In genomic region chr5:123744358-123744757, GRCm38 (mm10) we compare ENCODE assay signal across 22 mouse cellular contexts. TPM values are rescaled to one million over a fixed set of nuclear protein-coding genes. Genes with fewer than 3 reads are reported as not detected.
"Had no signal": no experiment of that assay in that cellular context is flagged by ENCODE, and none has a peak within 500 bp of the region (broad histone marks: within the 10 kb centered on the region; RNA-seq: fewer than 3 reads in every experiment).

No protein-coding gene starts in this region.

- DNase-seq: kidney, adult 2 months; kidney, postnatal 25 days; layer of hippocampus, adult 9-11 months; liver; liver, postnatal 0 days; lung, embryonic 14.5 days; lung, postnatal 14 days; retina, postnatal 1 day; right cerebral cortex, postnatal 25 days; thymus, adult 18-20 months; thymus, postnatal 36 days had no signal

- H3K27ac ChIP-seq: kidney, postnatal 0 days; layer of hippocampus, adult 2 months; limb, embryonic 10.5 days; limb, embryonic 13.5 days; liver, embryonic 14.5 days; midbrain, embryonic 10.5 days; midbrain, embryonic 13.5 days; neural tube, embryonic 13.5 days had no signal

- H3K9ac ChIP-seq: limb, embryonic 13.5 days; liver, embryonic 14.5 days; liver, postnatal 0 days; lung, embryonic 14.5 days; midbrain, embryonic 13.5 days; neural tube, embryonic 13.5 days had no signal

- H3K4me3 ChIP-seq: layer of hippocampus, adult 2 months; limb, embryonic 10.5 days; limb, embryonic 13.5 days; megakaryocyte, embryonic 14.5 days; midbrain, embryonic 10.5 days; midbrain, embryonic 13.5 days; myocyte; neural tube, embryonic 13.5 days had no signal

- H3K27me3 ChIP-seq: limb, embryonic 13.5 days; megakaryocyte, embryonic 14.5 days; midbrain, embryonic 13.5 days; neural tube, embryonic 13.5 days had no signal

RNA-seq across cellular contexts. Expression of gene Kntc1, which starts 5.2 kb away (rescaled TPM):
- total RNA-seq: monocyte, adult 5-6 weeks had no signal
